16 mouse cellular contexts compared by ENCODE assay signal in genomic region chr2:165452730-165453693, GRCm38 (mm10). TPM values are rescaled to one million over a fixed set of nuclear protein-coding genes. Genes with fewer than 3 reads are reported as not detected.
A peak's percentile ranks its signal among the peaks of the same experiment; 100 is the strongest.
DNase-seq lines count a peak whose midpoint lies in the region; ATAC-seq and TF ChIP-seq lines count a peak whose summit lies in the region.
"Had no signal": no experiment of that assay in that cellular context is flagged by ENCODE, and none has a peak within 500 bp of the region (broad histone marks: within the 10 kb centered on the region; RNA-seq: fewer than 3 reads in every experiment).

No protein-coding gene starts in this region.

- no peak for TF ChIP-seq POLR2A in spleen, adult 2 months (IDR thresholded peaks at IDR 0.05; ENCODE audit: low read depth, low read length)

- H3K4me2 ChIP-seq in forebrain, postnatal 0 days (ENCODE audit: low read depth): no peak overlapping the region
- H3K4me2 ChIP-seq in forebrain, embryonic 13.5 days: no peak overlapping the region
- H3K4me2 ChIP-seq: embryonic facial prominence, embryonic 12.5 days; forebrain, embryonic 12.5 days; liver, embryonic 15.5 days had no signal

- H3K9me3 ChIP-seq in forebrain, postnatal 0 days (ENCODE audit: low read length): no peaks in the 10 kb centered on the region
- no peaks in the 10 kb centered on the region for H3K9me3 ChIP-seq in forebrain, embryonic 13.5 days (replicated peaks)
- H3K9me3 ChIP-seq: embryonic facial prominence, embryonic 12.5 days; forebrain, embryonic 12.5 days; liver, embryonic 15.5 days had no signal

- peak; percentile 43; the same call in 1 of the 2 replicates for ATAC-seq in forebrain, postnatal 0 days
- no peak for ATAC-seq in forebrain, embryonic 13.5 days
- ATAC-seq: intestine, embryonic 16.5 days had no signal

- H3K4me3 ChIP-seq in forebrain, postnatal 0 days (ENCODE audit: low read depth, low read length): no peak overlapping the region
- no peak overlapping the region for H3K4me3 ChIP-seq in forebrain, embryonic 13.5 days
- H3K4me3 ChIP-seq in spleen, adult 2 months (ENCODE audit: extremely low read depth, insufficient read depth, insufficient read length): no peak overlapping the region
- H3K4me3 ChIP-seq: embryonic facial prominence, embryonic 12.5 days; forebrain, embryonic 12.5 days; liver, embryonic 15.5 days had no signal

- H3K36me3 ChIP-seq in forebrain, postnatal 0 days (ENCODE audit: insufficient read depth): no peaks in the 10 kb centered on the region
- H3K36me3 ChIP-seq in forebrain, embryonic 13.5 days (ENCODE audit: poor library complexity, severe bottlenecking): no peaks in the 10 kb centered on the region
- H3K36me3 ChIP-seq in spleen, adult 2 months (ENCODE audit: control insufficient read depth, insufficient read depth, low read length): no peaks in the 10 kb centered on the region
- H3K36me3 ChIP-seq: embryonic facial prominence, embryonic 12.5 days; forebrain, embryonic 12.5 days; liver, embryonic 15.5 days had no signal

- no peak overlapping the region for H3K27ac ChIP-seq in forebrain, postnatal 0 days (ENCODE audit: low read depth, low read length)
- no peak overlapping the region for H3K27ac ChIP-seq in forebrain, embryonic 13.5 days
- H3K27ac ChIP-seq in spleen, adult 2 months (ENCODE audit: insufficient read depth, low read length): peak overlapping the region; percentile 73
- H3K27ac ChIP-seq: embryonic facial prominence, embryonic 12.5 days; forebrain, embryonic 12.5 days; liver, embryonic 15.5 days had no signal

- 74% methylated on average over 12 of the region's 12 CpGs for WGBS in forebrain, postnatal 0 days
- 84% methylated on average over 12 of the region's 12 CpGs for WGBS in forebrain, embryonic 13.5 days
- WGBS in spleen, adult 2 months: 41% methylated on average over 12 of the region's 12 CpGs

- H3K9ac ChIP-seq in forebrain, postnatal 0 days: no peak overlapping the region
- no peak overlapping the region for H3K9ac ChIP-seq in forebrain, embryonic 13.5 days
- H3K9ac ChIP-seq: embryonic facial prominence, embryonic 12.5 days; forebrain, embryonic 12.5 days; liver, embryonic 15.5 days had no signal

- no peaks in the 10 kb centered on the region for H3K27me3 ChIP-seq in forebrain, postnatal 0 days (ENCODE audit: insufficient read depth, low read length)
- H3K27me3 ChIP-seq in forebrain, embryonic 13.5 days: no peaks in the 10 kb centered on the region
- H3K27me3 ChIP-seq in spleen, adult 2 months (ENCODE audit: control insufficient read depth, insufficient read depth, low read length): no peaks in the 10 kb centered on the region
- H3K27me3 ChIP-seq: embryonic facial prominence, embryonic 12.5 days; liver, embryonic 15.5 days had no signal

- DNase-seq in forebrain, postnatal 0 days: no peak
- peak in 1 of 2 experiments; percentile 31 for DNase-seq in spleen, adult 2 months (ENCODE audit: low read depth in 1 of 2, low spot score in 2 of 2)
- DNase-seq in spleen, postnatal 4 days (ENCODE audit: low spot score in 2 of 2): no peak
- DNase-seq in naive thymus-derived CD4-positive, alpha-beta T cell, adult 2 months (ENCODE audit: low read depth): peak; percentile 79
- peak; percentile 79 for DNase-seq in yolk sac, embryonic 10.5 days (ENCODE audit: low spot score)
- no peak for DNase-seq in retina, postnatal 1 day
- DNase-seq in cerebellum, adult 11 months: no peak
- DNase-seq: adrenal gland, adult 8-10 months; gastrocnemius, postnatal 25 days; midbrain, embryonic 14.5 days had no signal

- TF ChIP-seq CTCF in forebrain, postnatal 0 days (IDR thresholded peaks at IDR 0.05; ENCODE audit: low read depth): no peak
- no peak for TF ChIP-seq CTCF in spleen, adult 2 months (IDR thresholded peaks at IDR 0.05; ENCODE audit: extremely low read depth, insufficient read depth, insufficient read length, insufficient replicate concordance)

- no peaks in the 10 kb centered on the region for H3K4me1 ChIP-seq in forebrain, postnatal 0 days (ENCODE audit: insufficient read depth)
- H3K4me1 ChIP-seq in forebrain, embryonic 13.5 days: no peaks in the 10 kb centered on the region
- H3K4me1 ChIP-seq in spleen, adult 2 months (ENCODE audit: control insufficient read depth, insufficient read depth, insufficient read length): peaks cover 5% of the 10 kb centered on the region; the same call in 1 of the 2 replicates
- H3K4me1 ChIP-seq: embryonic facial prominence, embryonic 12.5 days; forebrain, embryonic 12.5 days had no signal

RNA-seq across cellular contexts. Expression of gene Slc13a3, which starts 20.0 kb away (rescaled TPM):
- 12.7 and 24.3 TPM in 2 replicates for total RNA-seq in forebrain, postnatal 0 days (2014; rRNA removed)
- 14.4 and 18.0 TPM in 2 replicates for polyA plus RNA-seq in forebrain, postnatal 0 days (2015; fragmentation: Nextera tagmentation; extraction: Ambion mirVana)
- polyA plus RNA-seq in forebrain, embryonic 13.5 days (2015; fragmentation: Nextera tagmentation; extraction: Ambion mirVana): 2.8 and 3.1 TPM in 2 replicates
- polyA plus RNA-seq in spleen, adult 2 months (2012; rRNA removed): 0.94 and 1.4 TPM in 2 replicates
- total RNA-seq: neutrophil, adult 5-6 weeks had no signal

RNA-seq across cellular contexts. Expression of gene Trp53rka, which starts 40.1 kb away (rescaled TPM):
- total RNA-seq in forebrain, postnatal 0 days (2014; rRNA removed): 44.0 and 54.6 TPM in 2 replicates
- polyA plus RNA-seq in forebrain, postnatal 0 days (2015; fragmentation: Nextera tagmentation; extraction: Ambion mirVana): 31.8 and 36.8 TPM in 2 replicates
- polyA plus RNA-seq in forebrain, embryonic 13.5 days (2015; fragmentation: Nextera tagmentation; extraction: Ambion mirVana): 41.3 and 47.0 TPM in 2 replicates
- polyA plus RNA-seq in spleen, adult 2 months (2012; rRNA removed): 15.6 and 26.4 TPM in 2 replicates

RNA-seq across cellular contexts. Expression of gene Slc2a10, which starts 50.6 kb away (rescaled TPM):
- total RNA-seq in forebrain, postnatal 0 days (2014; rRNA removed): 0.62 and 2.1 TPM in 2 replicates
- polyA plus RNA-seq in forebrain, postnatal 0 days (2015; fragmentation: Nextera tagmentation; extraction: Ambion mirVana): 0.84 and 2.1 TPM in 2 replicates
- polyA plus RNA-seq in forebrain, embryonic 13.5 days (2015; fragmentation: Nextera tagmentation; extraction: Ambion mirVana): 2.7 and 2.8 TPM in 2 replicates
- polyA plus RNA-seq in spleen, adult 2 months (2012; rRNA removed): 0.83 and 1.3 TPM in 2 replicates
- total RNA-seq: neutrophil, adult 5-6 weeks had no signal

RNA-seq across cellular contexts. Expression of gene Ocstamp, which starts 52.8 kb away (rescaled TPM):
- total RNA-seq in forebrain, postnatal 0 days (2014; rRNA removed): not detected in 2 replicates
- polyA plus RNA-seq in forebrain, postnatal 0 days (2015; fragmentation: Nextera tagmentation; extraction: Ambion mirVana): not detected in 2 replicates
- polyA plus RNA-seq in forebrain, embryonic 13.5 days (2015; fragmentation: Nextera tagmentation; extraction: Ambion mirVana): not detected in 2 replicates
- polyA plus RNA-seq in spleen, adult 2 months (2012; rRNA removed): 1.6 and 1.7 TPM in 2 replicates
- total RNA-seq: neutrophil, adult 5-6 weeks had no signal

Comparison
In these comparisons a context has a peak if more than half of its experiments do, and no peak if none do; other contexts are left out.
1. DNase-seq: peak in naive thymus-derived CD4-positive, alpha-beta T cell, adult 2 months (single experiment) and yolk sac, embryonic 10.5 days (single experiment); none in forebrain, postnatal 0 days (single experiment), spleen, postnatal 4 days (0 of 2), retina, postnatal 1 day (single experiment) and cerebellum, adult 11 months (single experiment).